Mouse (Mus musculus) kidney, embryonic 16.5 days (tissue): ENCODE results near the gene Ncapd3. TPM values are rescaled to one million over a fixed set of nuclear protein-coding genes. Genes with fewer than 3 reads are reported as not detected.

Source experiments
- ATAC-seq: fragments of 200-750 bp; cut with Nextera tagmentation; 2 replicates; pipeline ENCODE4 v1.8.0; 2017; ENCODE audit warnings: moderate TSS enrichment; ENCODE audit not compliant: low FRiP score, low TSS enrichment
- H3K27ac ChIP-seq: fragments of 300-500 bp; sonication (generic); 2 replicates; pipeline ENCODE4 v1.5.1; 2014; ENCODE audit warnings: low read length
- H3K27me3 ChIP-seq: fragments of 300-500 bp; sonication (generic); 2 replicates; pipeline ENCODE4 v1.6.1; 2014; ENCODE audit warnings: low read length, control low read depth, mixed read lengths; ENCODE audit not compliant: insufficient read depth
- H3K36me3 ChIP-seq: fragments of 300-500 bp; sonication (generic); 2 replicates; pipeline ENCODE4 v1.6.1; 2014; ENCODE audit warnings: low read length, control low read depth, mixed read lengths; ENCODE audit not compliant: insufficient read depth
- H3K4me1 ChIP-seq: fragments of 300-500 bp; sonication (generic); 2 replicates; pipeline ENCODE4 v1.6.1; 2014; ENCODE audit warnings: low read length, control low read depth, mixed read lengths; ENCODE audit not compliant: insufficient read depth
- H3K4me2 ChIP-seq: fragments of 300-500 bp; sonication (generic); replicated peaks from 2 replicates; pipeline ENCODE4 v1.6.1; 2014; ENCODE audit warnings: low read depth, low read length
- H3K4me3 ChIP-seq: fragments of 300-500 bp; sonication (generic); 2 replicates; pipeline ENCODE4 v1.5.1; 2014; ENCODE audit warnings: mild to moderate bottlenecking, low read length
- H3K9ac ChIP-seq: fragments of 300-500 bp; sonication (generic); replicated peaks from 2 replicates; pipeline ENCODE4 v1.6.1; 2014; ENCODE audit warnings: low read length
- H3K9me3 ChIP-seq: fragments of 300-500 bp; sonication (generic); 2 replicates; pipeline ENCODE4 v1.6.1; 2016; ENCODE audit warnings: low read length, control low read depth
- WGBS: fragments of 180-500 bp; shearing (Covaris S2); extraction: QIAGEN DNeasy Blood & Tissue Kit; methylation state at CpG from one replicate; pipeline ENCODE4 v1.1.7; 2014; 5-methylcytosine and 5-hydroxymethylcytosine counted together
- polyA plus RNA-seq: library from polyadenylated mRNA; unstranded; fragments of >200 nt; fragmentation: Nextera tagmentation; extraction: Ambion mirVana; gene quantifications from 2 replicates; pipeline ENCODE4 v1.2.1, GENCODE M21; 2015

Ncapd3 gene
- polyA plus RNA-seq, 1 experiment from 2014 or later: 32.2 TPM

DNA sequence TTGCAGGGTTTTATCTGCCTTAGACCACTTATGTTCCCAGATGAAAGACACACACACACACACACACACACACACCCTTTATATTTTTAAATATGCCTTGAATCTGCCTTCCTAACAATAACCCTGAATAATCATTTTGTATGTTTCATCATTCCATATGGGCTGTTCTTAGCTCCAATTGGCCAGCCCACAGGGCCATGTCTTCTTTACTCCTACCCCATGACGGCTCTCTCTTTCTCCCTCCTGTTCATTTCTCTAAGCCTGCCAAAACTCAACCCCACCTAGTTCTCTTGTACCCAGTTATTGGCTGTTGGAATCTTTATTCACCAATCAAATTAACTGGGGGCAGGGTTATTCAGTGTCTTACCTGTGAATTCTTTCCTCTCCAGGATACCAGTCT lies 60.2 kb downstream of the Ncapd3 start:
- Histone ChIP-seq H3K4me3 (no peak overlapping the region), H3K27me3 (no peaks in the 10 kb centered on the region), H3K9me3 (no peaks in the 10 kb centered on the region), H3K27ac (no peak overlapping the region), H3K9ac (no peak overlapping the region), H3K4me1 (no peaks in the 10 kb centered on the region), H3K4me2 (no peak overlapping the region), H3K36me3 (peaks cover 84% of the 10 kb centered on the region)
- no peak for ATAC-seq
- 85% methylated on average over 1 of the region's 1 CpGs for WGBS

- Histone ChIP-seq H3K4me2 (no peak overlapping the region), H3K27ac (no peak overlapping the region), H3K36me3 (peaks cover 83% of the 10 kb centered on the region), H3K9ac (no peak overlapping the region), H3K4me3 (no peak overlapping the region), H3K4me1 (no peaks in the 10 kb centered on the region), H3K27me3 (no peaks in the 10 kb centered on the region), H3K9me3 (no peaks in the 10 kb centered on the region)
- no peak for ATAC-seq
- 91% methylated on average over 13 of the region's 13 CpGs for WGBS
Measured at GRCm38 (mm10) chr9:27090801-27091775, 61.1 kb downstream of the Ncapd3 start.

DNA sequence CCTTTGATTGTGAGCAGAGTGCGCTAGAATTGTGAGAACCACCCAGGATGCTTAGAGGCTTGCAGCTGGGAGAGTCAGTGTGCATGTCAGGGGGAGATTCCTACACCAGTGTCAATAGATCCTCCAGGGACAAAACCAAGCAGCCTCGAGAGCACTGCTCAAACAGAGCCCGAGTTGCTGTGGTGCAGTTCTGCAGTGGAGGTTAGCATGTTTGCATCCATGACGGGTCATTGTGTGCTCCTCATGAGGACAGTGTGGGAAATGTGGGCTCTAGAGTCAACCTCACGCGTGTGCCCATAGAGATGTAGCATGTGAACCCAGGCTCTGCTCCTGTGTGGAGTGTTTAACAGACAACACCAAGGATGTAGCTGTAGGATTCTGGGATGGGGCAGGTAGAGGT lies 62.9 kb downstream of the Ncapd3 start:
- no peaks in the 10 kb centered on the region for H3K9me3 ChIP-seq
- no peak overlapping the region for H3K4me2 ChIP-seq
- no peak for ATAC-seq
- 92% methylated on average over 6 of the region's 6 CpGs for WGBS
- H3K27ac ChIP-seq: no peak overlapping the region
- H3K4me3 ChIP-seq: no peak overlapping the region
- peaks cover 2% of the 10 kb centered on the region for H3K4me1 ChIP-seq
- H3K36me3 ChIP-seq: peaks cover 77% of the 10 kb centered on the region
- H3K9ac ChIP-seq: no peak overlapping the region
- H3K27me3 ChIP-seq: no peaks in the 10 kb centered on the region

DNA sequence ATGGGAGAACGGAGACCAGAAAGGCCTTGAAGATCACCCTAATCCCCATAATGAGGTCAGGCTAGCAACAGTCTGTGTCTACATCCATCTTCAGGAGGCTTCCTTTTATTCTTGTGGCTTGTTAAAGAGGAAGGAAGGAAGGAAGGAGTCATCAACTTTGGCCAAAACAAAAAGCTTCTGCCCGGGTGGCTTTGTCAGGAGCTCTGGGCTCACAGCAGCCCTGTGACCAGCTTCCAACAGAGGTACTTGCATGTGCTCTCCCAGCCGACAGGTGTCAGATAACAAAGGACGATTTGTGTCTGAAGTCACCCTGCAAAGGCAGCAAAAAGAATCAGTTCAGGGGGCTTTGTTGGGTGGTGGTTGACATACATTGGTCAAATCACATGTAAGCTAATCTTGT lies 68.1 kb downstream of the Ncapd3 start:
- no peak overlapping the region for H3K9ac ChIP-seq
- no peaks in the 10 kb centered on the region for H3K27me3 ChIP-seq
- H3K4me1 ChIP-seq: peaks cover 3% of the 10 kb centered on the region
- peak overlapping the region; percentile 68 for H3K27ac ChIP-seq
- WGBS: 23% methylated on average over 4 of the region's 4 CpGs
- H3K4me3 ChIP-seq: no peak overlapping the region
- peak; percentile 62; the same call in 1 of the 2 replicates for ATAC-seq
- H3K4me2 ChIP-seq: no peak overlapping the region
- H3K36me3 ChIP-seq: peaks cover 61% of the 10 kb centered on the region
- no peaks in the 10 kb centered on the region for H3K9me3 ChIP-seq

GRCm38 (mm10) chr9:27098557-27098956 lies 68.6 kb downstream of the Ncapd3 start:
- H3K4me1 ChIP-seq: peaks cover 3% of the 10 kb centered on the region
- H3K4me2 ChIP-seq: no peak overlapping the region
- H3K9ac ChIP-seq: no peak overlapping the region
- no peaks in the 10 kb centered on the region for H3K27me3 ChIP-seq
- peak overlapping the region; percentile 41 for H3K27ac ChIP-seq
- no peaks in the 10 kb centered on the region for H3K9me3 ChIP-seq
- no peak overlapping the region for H3K4me3 ChIP-seq
- H3K36me3 ChIP-seq: peaks cover 60% of the 10 kb centered on the region
- ATAC-seq: peak; percentile 55
- WGBS: 60% methylated on average over 8 of the region's 8 CpGs

GRCm38 (mm10) chr9:27099474-27099873 lies 69.5 kb downstream of the Ncapd3 start:
- Histone ChIP-seq H3K4me3 (no peak overlapping the region), H3K27ac (no peak overlapping the region), H3K4me1 (peaks cover 3% of the 10 kb centered on the region), H3K4me2 (no peak overlapping the region), H3K36me3 (peaks cover 58% of the 10 kb centered on the region), H3K27me3 (no peaks in the 10 kb centered on the region), H3K9ac (no peak overlapping the region), H3K9me3 (no peaks in the 10 kb centered on the region)
- WGBS: 83% methylated on average over 4 of the region's 4 CpGs
- no peak for ATAC-seq

DNA sequence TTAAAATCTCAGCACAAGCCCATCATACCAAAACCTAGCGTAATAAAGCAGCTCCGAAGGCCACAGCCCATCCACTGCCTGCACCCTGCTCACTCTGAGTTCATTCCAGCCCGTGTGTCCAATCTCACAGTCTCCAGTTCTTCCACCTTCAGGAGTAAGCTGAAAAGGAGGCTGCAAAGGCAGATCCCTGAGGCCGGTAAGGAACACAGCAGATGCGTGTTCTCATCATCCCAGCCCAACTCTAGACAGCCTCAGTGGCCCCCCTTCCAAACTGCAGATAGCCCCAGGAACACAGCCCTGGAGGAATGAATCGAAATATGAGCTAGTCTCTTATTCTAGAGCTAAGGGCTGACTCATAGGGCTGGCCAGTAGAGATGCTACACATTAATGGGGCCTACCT lies 71.5 kb downstream of the Ncapd3 start:
- Histone ChIP-seq H3K4me2 (no peak overlapping the region), H3K4me3 (no peak overlapping the region), H3K4me1 (peaks cover 3% of the 10 kb centered on the region), H3K9me3 (no peaks in the 10 kb centered on the region), H3K27me3 (no peaks in the 10 kb centered on the region), H3K27ac (no peak overlapping the region), H3K36me3 (peaks cover 45% of the 10 kb centered on the region), H3K9ac (no peak overlapping the region)
- ATAC-seq: no peak
- WGBS: 90% methylated on average over 6 of the region's 6 CpGs

DNA sequence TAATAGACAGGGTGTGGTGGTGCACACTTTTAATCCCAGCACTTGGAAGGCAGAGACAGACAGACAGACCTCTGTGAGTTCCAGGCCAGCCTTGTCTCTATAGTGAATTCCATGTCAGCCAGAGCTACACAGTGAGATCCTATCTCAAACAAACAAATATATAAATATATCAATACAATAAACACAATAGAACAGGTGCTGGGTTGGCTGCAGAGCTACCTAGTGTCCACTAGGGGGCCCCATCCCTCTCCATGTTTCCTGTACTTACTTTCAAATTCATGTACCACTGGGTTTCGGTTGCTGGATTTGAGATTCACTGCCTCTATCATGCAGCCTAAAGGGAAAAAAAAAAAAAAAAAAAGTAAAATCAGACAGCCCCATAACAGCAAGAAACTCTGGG lies 76.1 kb downstream of the Ncapd3 start:
- H3K9ac ChIP-seq: no peak overlapping the region
- 48% methylated on average over 1 of the region's 1 CpGs for WGBS
- H3K27me3 ChIP-seq: no peaks in the 10 kb centered on the region
- peaks cover 6% of the 10 kb centered on the region; the same call in 1 of the 2 replicates for H3K4me1 ChIP-seq
- ATAC-seq: no peak
- no peaks in the 10 kb centered on the region for H3K9me3 ChIP-seq
- no peak overlapping the region for H3K27ac ChIP-seq
- peaks cover 16% of the 10 kb centered on the region for H3K36me3 ChIP-seq
- no peak overlapping the region for H3K4me3 ChIP-seq
- no peak overlapping the region for H3K4me2 ChIP-seq

DNA sequence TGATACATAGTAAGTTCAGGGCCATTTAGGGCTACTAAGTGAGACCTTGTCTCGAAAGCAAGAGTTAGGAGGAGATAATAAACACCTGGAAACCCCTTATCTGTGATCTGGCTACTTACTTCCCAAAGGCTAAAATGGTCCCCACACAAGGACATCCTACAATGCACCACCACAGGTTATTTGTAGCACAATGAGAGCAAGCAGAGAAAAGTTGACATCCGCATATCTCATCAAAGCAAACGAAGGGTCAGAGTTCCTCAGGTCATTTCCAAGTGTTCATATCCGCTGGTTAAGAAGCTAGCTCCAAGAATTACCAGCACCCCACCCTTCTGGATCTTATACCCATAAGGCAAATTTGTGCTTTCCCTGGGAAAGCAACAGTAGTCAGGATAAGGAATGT lies 78.5 kb downstream of the Ncapd3 start:
- no peak for ATAC-seq
- H3K27ac ChIP-seq: peak overlapping the region; percentile 74
- H3K36me3 ChIP-seq: peaks cover 9% of the 10 kb centered on the region

More for the DNA sequence above, 78.5 kb downstream of the Ncapd3 start:
- Histone ChIP-seq H3K27me3 (no peaks in the 10 kb centered on the region), H3K4me1 (peaks cover 6% of the 10 kb centered on the region; the same call in 1 of the 2 replicates), H3K4me2 (no peak overlapping the region), H3K4me3 (no peak overlapping the region), H3K9me3 (no peaks in the 10 kb centered on the region), H3K9ac (no peak overlapping the region)
- WGBS: 76% methylated on average over 4 of the region's 4 CpGs
